Mouse (Mus musculus): ENCODE data around the gene Barx1. TPM values are rescaled to one million over a fixed set of nuclear protein-coding genes. Genes with fewer than 3 reads are reported as not detected.

The Barx1 gene
- total and polyA plus RNA-seq, 3 experiments = not detected

DNA sequence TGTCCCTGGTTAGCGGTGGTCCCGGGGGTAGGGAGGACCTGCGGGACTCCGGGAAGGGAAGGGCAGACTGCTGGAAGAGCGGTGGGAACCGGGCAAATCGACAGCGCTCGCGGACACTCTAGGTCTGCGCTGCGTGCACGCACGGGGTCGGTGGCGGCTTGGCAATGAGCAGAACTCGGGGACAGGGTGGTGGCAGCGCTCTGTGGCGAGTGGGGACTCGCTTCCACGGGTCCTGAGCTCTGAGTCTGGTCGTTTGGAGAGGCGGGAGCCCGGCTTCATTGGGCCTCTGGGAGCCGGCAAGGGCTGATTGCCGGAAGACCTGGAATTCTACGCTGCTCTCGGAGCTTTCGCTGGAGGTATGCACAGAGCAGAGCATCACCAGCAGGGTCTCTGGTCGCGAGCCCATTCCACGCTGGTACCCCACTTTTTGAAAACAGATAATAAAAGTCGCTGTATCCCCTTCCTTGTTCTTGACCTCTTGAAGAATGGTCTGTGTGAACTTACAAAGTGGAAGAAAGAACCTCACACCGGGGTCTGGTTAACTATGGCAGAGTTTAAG, 6.3 kb downstream of the Barx1 start:
- Histone ChIP-seq H3K4me1 (ENCODE audit: control insufficient read depth in 1 of 2, insufficient read depth in 2 of 2, low read length in 2 of 2) (no peaks in the 10 kb centered on the region), H3K79me2 (ENCODE audit: control insufficient read depth, insufficient read depth, low read length, poor library complexity) (no peaks in the 10 kb centered on the region), H3K9ac (ENCODE audit: control insufficient read depth, low read depth, low read length, poor library complexity, severe bottlenecking) (no peak overlapping the region), H3K36me3 (ENCODE audit: control insufficient read depth in 1 of 2, insufficient read depth in 2 of 2, low read length in 2 of 2) (no peaks in the 10 kb centered on the region), H3K27me3 (ENCODE audit: control insufficient read depth in 1 of 2, insufficient read depth in 2 of 2, low read length in 2 of 2) (no peaks in the 10 kb centered on the region), H3K9me3 (replicated peaks; ENCODE audit: insufficient read depth, low read length) (no peaks in the 10 kb centered on the region), H3K27ac (ENCODE audit: control insufficient read depth, low read depth, low read length) (no peak overlapping the region), H3K4me3 (ENCODE audit: control insufficient read depth in 1 of 2, insufficient read depth in 1 of 2, low read depth in 2 of 2, low read length in 2 of 2) (peak overlapping the region in 1 of 2 experiments; percentile 67; a peak in 1 of 4 replicates)
- no peak for DNase-seq (ENCODE audit: low read depth, low spot score)
- TF ChIP-seq GATA1 (IDR thresholded peaks at IDR 0.05; ENCODE audit: low read depth, low read length) = no peak
- no peak for TF ChIP-seq BHLHE40 (IDR thresholded peaks at IDR 0.05; ENCODE audit: borderline replicate concordance, low read depth, low read length)
- TF ChIP-seq POLR2AphosphoS5 (IDR thresholded peaks at IDR 0.05; ENCODE audit: borderline replicate concordance, low read depth, low read length) = no peak
- no peak for TF ChIP-seq ZC3H11A (IDR thresholded peaks at IDR 0.05; ENCODE audit: low read depth, low read length)
- no peak for TF ChIP-seq JUND (IDR thresholded peaks at IDR 0.05; ENCODE audit: low read depth, low read length)
- no peak for TF ChIP-seq MYC (IDR thresholded peaks at IDR 0.05; ENCODE audit: low read depth, low read length)
- no peak for TF ChIP-seq POLR2AphosphoS2 (IDR thresholded peaks at IDR 0.05; ENCODE audit: low read length)
- TF ChIP-seq RAD21 (IDR thresholded peaks at IDR 0.05; ENCODE audit: low read depth, low read length) = no peak
- no peak for TF ChIP-seq TAL1 (IDR thresholded peaks at IDR 0.05; ENCODE audit: low read length)
- TF ChIP-seq MAX (IDR thresholded peaks at IDR 0.05; ENCODE audit: low read length) = no peak
- no peak for TF ChIP-seq HCFC1 (IDR thresholded peaks at IDR 0.05; ENCODE audit: low read depth, low read length)
- TF ChIP-seq GABPA (IDR thresholded peaks at IDR 0.05; ENCODE audit: low read depth, low read length) = no peak
- no peak for TF ChIP-seq POLR2A (IDR thresholded peaks at IDR 0.05; ENCODE audit: control insufficient read depth in 1 of 2, insufficient read depth in 1 of 2, low read depth in 1 of 2, low read length in 2 of 2, poor library complexity in 1 of 2)
- no peak for TF ChIP-seq ZNF384 (IDR thresholded peaks at IDR 0.05; ENCODE audit: low read depth, low read length)
- TF ChIP-seq RCOR1 (IDR thresholded peaks at IDR 0.05; ENCODE audit: low read depth, low read length) = no peak
- TF ChIP-seq MAZ (IDR thresholded peaks at IDR 0.05; ENCODE audit: low read depth, low read length) = no peak

DNA sequence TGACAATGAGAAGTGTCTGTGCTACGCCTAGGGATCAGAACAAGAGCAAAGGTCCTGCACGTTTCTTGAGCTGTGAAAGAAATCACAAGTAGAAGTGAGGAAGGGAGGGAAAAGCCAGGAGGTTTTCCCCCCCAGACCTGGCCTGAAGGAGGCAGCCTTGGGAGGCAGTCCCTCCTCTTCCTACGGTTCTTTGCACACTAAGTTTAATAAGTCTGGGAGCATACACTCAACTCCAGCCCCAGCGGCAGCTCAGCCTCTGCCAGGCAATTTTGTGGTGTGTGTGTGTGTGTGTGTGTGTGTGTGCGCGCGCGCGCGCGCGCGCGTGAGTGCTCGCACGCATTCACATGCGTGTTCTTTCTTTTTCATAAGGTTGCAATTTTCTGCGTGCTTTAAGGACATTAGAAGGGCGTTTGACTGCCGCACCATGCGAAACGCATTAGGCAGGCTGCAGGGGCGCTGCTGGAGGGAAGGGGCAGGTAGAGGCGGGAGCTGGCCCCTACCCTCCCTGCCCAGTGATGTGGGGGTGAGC, 9.6 kb downstream of the Barx1 start:
- no peaks in the 10 kb centered on the region for H3K27me3 ChIP-seq (ENCODE audit: control insufficient read depth in 1 of 2, insufficient read depth in 2 of 2, low read length in 2 of 2)
- no peak overlapping the region for H3K9ac ChIP-seq (ENCODE audit: control insufficient read depth, low read depth, low read length, poor library complexity, severe bottlenecking)

More for the DNA sequence above, 9.6 kb downstream of the Barx1 start:
- no peaks in the 10 kb centered on the region for H3K9me3 ChIP-seq (replicated peaks; ENCODE audit: insufficient read depth, low read length)
- no peak overlapping the region for H3K27ac ChIP-seq (ENCODE audit: control insufficient read depth, low read depth, low read length)
- no peak for TF ChIP-seq TBP (IDR thresholded peaks at IDR 0.05; ENCODE audit: low read depth, low read length)
- TF ChIP-seq SIN3A (IDR thresholded peaks at IDR 0.05; ENCODE audit: low read length) = no peak
- no peak for TF ChIP-seq ZMIZ1 (IDR thresholded peaks at IDR 0.05; ENCODE audit: low read depth, low read length)
- TF ChIP-seq UBTF (IDR thresholded peaks at IDR 0.05; ENCODE audit: borderline replicate concordance, insufficient read depth, low read depth, low read length) = no peak
- TF ChIP-seq USF1 (IDR thresholded peaks at IDR 0.05; ENCODE audit: low read depth, low read length) = no peak
- no peak for TF ChIP-seq GABPA (IDR thresholded peaks at IDR 0.05; ENCODE audit: low read depth, low read length)
- TF ChIP-seq ZC3H11A (IDR thresholded peaks at IDR 0.05; ENCODE audit: low read depth, low read length) = no peak
- no peak for TF ChIP-seq TAL1 (IDR thresholded peaks at IDR 0.05; ENCODE audit: low read length)
- no peak for TF ChIP-seq ZNF384 (IDR thresholded peaks at IDR 0.05; ENCODE audit: low read depth, low read length)
- TF ChIP-seq ZKSCAN1 (IDR thresholded peaks at IDR 0.05; ENCODE audit: low read depth, low read length) = no peak
- TF ChIP-seq KAT2A (conservative IDR thresholded peaks at IDR 0.05; ENCODE audit: low read depth, low read length) = no peak
- no peak for TF ChIP-seq POLR2AphosphoS2 (IDR thresholded peaks at IDR 0.05; ENCODE audit: low read length)
- no peak for TF ChIP-seq JUND (IDR thresholded peaks at IDR 0.05; ENCODE audit: low read depth, low read length)
- TF ChIP-seq USF2 (IDR thresholded peaks at IDR 0.05; ENCODE audit: borderline replicate concordance in 1 of 2, insufficient read depth in 1 of 2, low read depth in 1 of 2, low read length in 2 of 2) = no peak
- no peak for TF ChIP-seq ETS1 (IDR thresholded peaks at IDR 0.05; ENCODE audit: low read depth, low read length)
- no peak for TF ChIP-seq TCF12 (IDR thresholded peaks at IDR 0.05; ENCODE audit: low read depth, low read length)
- TF ChIP-seq EP300 (IDR thresholded peaks at IDR 0.05; ENCODE audit: low read depth in 1 of 2, low read length in 2 of 2) = no peak
- no peak for DNase-seq (ENCODE audit: low read depth, low spot score)
- H3K4me1 ChIP-seq (ENCODE audit: control insufficient read depth in 1 of 2, insufficient read depth in 2 of 2, low read length in 2 of 2) = no peaks in the 10 kb centered on the region
- H3K36me3 ChIP-seq (ENCODE audit: control insufficient read depth in 1 of 2, insufficient read depth in 2 of 2, low read length in 2 of 2) = no peaks in the 10 kb centered on the region
- no peaks in the 10 kb centered on the region for H3K79me2 ChIP-seq (ENCODE audit: control insufficient read depth, insufficient read depth, low read length, poor library complexity)
- H3K4me3 ChIP-seq (ENCODE audit: control insufficient read depth in 1 of 2, insufficient read depth in 1 of 2, low read depth in 2 of 2, low read length in 2 of 2) = no peak overlapping the region

Measured in MEL (cell line).